Mouse (Mus musculus) lung, postnatal 4 days (tissue): ENCODE results near the gene Psen2.

Source experiments
- DNase-seq, 2 experiments: peaks; one replicate each; pipeline ENCODE4 v3.0.0; 2021

The Psen2 gene

GRCm38 (mm10) chr1:180274725-180275308 is 11.6 kb upstream of the Psen2 start:
- peak in 1 of 2 experiments; percentile 64 for DNase-seq

GRCm38 (mm10) chr1:180269033-180269432 is 5.8 kb upstream of the Psen2 start:
- no peak for DNase-seq

- DNase-seq: peak; percentile 86 to 93
Observed at GRCm38 (mm10) chr1:180268249-180269031, 5.2 kb upstream of the Psen2 start.

GRCm38 (mm10) chr1:180267151-180267550 is 3.9 kb upstream of the Psen2 start:
- DNase-seq: no peak

GRCm38 (mm10) chr1:180265399-180265798 is 2.2 kb upstream of the Psen2 start:
- peak; percentile 60 to 73 for DNase-seq

GRCm38 (mm10) chr1:180264851-180265250 is 1.6 kb upstream of the Psen2 start:
- DNase-seq: no peak

- DNase-seq: no peak
Observed at GRCm38 (mm10) chr1:180264389-180264788, 1.2 kb upstream of the Psen2 start.

GRCm38 (mm10) chr1:180261857-180262570 is 1.2 kb downstream of the Psen2 start:
- no peak for DNase-seq

- DNase-seq: no peak
Observed at GRCm38 (mm10) chr1:180261415-180261814, 1.8 kb downstream of the Psen2 start.

- peak in 1 of 2 experiments; percentile 31 for DNase-seq
Observed at GRCm38 (mm10) chr1:180260886-180261285, 2.4 kb downstream of the Psen2 start.

- no peak for DNase-seq
Observed at GRCm38 (mm10) chr1:180259753-180260152, 3.5 kb downstream of the Psen2 start.

GRCm38 (mm10) chr1:180257446-180257845 is 5.8 kb downstream of the Psen2 start:
- DNase-seq: no peak

- no peak for DNase-seq
Observed at GRCm38 (mm10) chr1:180256866-180257265, 6.4 kb downstream of the Psen2 start.

GRCm38 (mm10) chr1:180256138-180256674 is 7.0 kb downstream of the Psen2 start:
- peak; percentile 97 to 99 for DNase-seq

GRCm38 (mm10) chr1:180255294-180256117 is 7.7 kb downstream of the Psen2 start:
- DNase-seq: no peak

- DNase-seq: no peak
Observed at GRCm38 (mm10) chr1:180254316-180254715, 8.9 kb downstream of the Psen2 start.

GRCm38 (mm10) chr1:180252656-180253190 is 10.5 kb downstream of the Psen2 start:
- peak in 1 of 2 experiments; percentile 3 for DNase-seq

GRCm38 (mm10) chr1:180251176-180252048 is 11.8 kb downstream of the Psen2 start:
- peak in 1 of 2 experiments; percentile 15 for DNase-seq

GRCm38 (mm10) chr1:180250441-180250830 is 12.8 kb downstream of the Psen2 start:
- DNase-seq: no peak

- peak; percentile 69 to 73 for DNase-seq
Observed at GRCm38 (mm10) chr1:180249666-180250440, 13.4 kb downstream of the Psen2 start.
